Mouse (Mus musculus): ENCODE measurements around the gene Kctd5.
"Not testable (repeated sequence)": the region's sequence is repeated elsewhere in the genome, so short reads cannot be mapped to it uniquely, and the experiment has no call there.

GRCm38 (mm10) chr17:24086399-24086798, 13.1 kb upstream of the Kctd5 start:
- TF ChIP-seq CTCF (conservative IDR thresholded peaks at IDR 0.05; ENCODE audit: low read length); POU5F1 (IDR thresholded peaks at IDR 0.05; ENCODE audit: borderline replicate concordance, low read length); NANOG (IDR thresholded peaks at IDR 0.05; ENCODE audit: borderline replicate concordance, low read length): not testable (repeated sequence)
